Mouse (Mus musculus): ENCODE results near the gene Unc119b.
A peak's percentile ranks its signal among the peaks of the same experiment; 100 is the strongest.
"Not testable (repeated sequence)": the region's sequence is repeated elsewhere in the genome, so short reads cannot be mapped to it uniquely, and the experiment has no call there.

Gene Unc119b

GRCm38 (mm10) chr5:115083492-115083891, 51.3 kb downstream of the Unc119b start:
- no peak for DNase-seq

GRCm38 (mm10) chr5:115081636-115082035, 53.1 kb downstream of the Unc119b start:
- DNase-seq = no peak

DNA sequence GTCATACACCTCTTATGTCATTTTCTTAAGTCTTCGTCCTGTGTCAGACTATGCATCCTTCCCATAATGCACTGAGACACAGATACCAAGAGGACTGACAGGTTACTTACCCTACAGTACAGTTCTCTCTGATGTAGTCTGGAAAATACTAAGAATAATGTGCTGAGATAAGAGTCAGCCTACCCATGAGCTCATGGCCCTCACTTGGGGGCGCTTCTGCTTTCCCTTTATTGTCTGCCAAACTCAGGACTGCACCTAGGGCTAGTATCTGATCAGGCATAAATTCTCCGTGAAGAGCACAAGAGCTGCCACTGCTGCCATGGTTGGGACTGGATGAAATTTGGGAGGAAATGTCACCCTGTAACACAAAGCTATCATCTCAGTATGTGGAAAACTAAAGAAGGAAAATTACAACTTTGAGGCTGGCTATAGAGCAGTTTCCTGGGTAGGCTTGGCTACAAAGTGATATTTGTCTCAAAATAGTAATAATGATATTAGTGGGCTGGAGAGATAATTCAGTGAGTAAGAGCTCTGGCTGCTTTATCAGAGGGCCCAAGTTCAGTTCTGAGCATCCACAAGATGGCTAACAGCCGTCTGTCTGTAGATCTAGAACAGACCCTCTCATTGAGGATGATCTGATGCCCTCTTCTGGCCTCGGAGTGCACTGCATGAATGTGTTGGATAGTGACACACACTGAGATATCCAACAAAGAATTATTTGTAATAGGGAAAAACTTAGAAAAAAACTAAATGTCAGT, 58.5 kb downstream of the Unc119b start:
- DNase-seq = peak; percentile 74

- no peak for DNase-seq
Observed at GRCm38 (mm10) chr5:115074749-115075148, 60.0 kb downstream of the Unc119b start.

GRCm38 (mm10) chr5:115073306-115073705, 61.5 kb downstream of the Unc119b start:
- not testable (repeated sequence) for DNase-seq

All from right cerebral cortex, postnatal 4 days (tissue).